Mouse (Mus musculus): ENCODE data around the gene Pcp4l1.
"Not testable (repeated sequence)": the region's sequence is repeated elsewhere in the genome, so short reads cannot be mapped to it uniquely, and the experiment has no call there.

The Pcp4l1 gene

GRCm38 (mm10) chr1:171195887-171196397 lies at the start of gene Pcp4l1:
Gene Pcp4l1, minus strand, starts transcription at chr1:171196268.
- peak; percentile 57 for DNase-seq

GRCm38 (mm10) chr1:171245353-171245752 lies 49.3 kb upstream of the Pcp4l1 start:
- DNase-seq = no peak

- DNase-seq = not testable (repeated sequence)
These were observed 45.9 kb upstream of the Pcp4l1 start for GRCm38 (mm10) chr1:171241952-171242351.

- no peak for DNase-seq
These were observed 44.8 kb upstream of the Pcp4l1 start for GRCm38 (mm10) chr1:171240911-171241310.

GRCm38 (mm10) chr1:171239992-171240744 lies 44.1 kb upstream of the Pcp4l1 start:
- no peak for DNase-seq

GRCm38 (mm10) chr1:171238463-171238862 lies 42.4 kb upstream of the Pcp4l1 start:
- DNase-seq = peak; percentile 68

- DNase-seq = no peak
These were observed 41.4 kb upstream of the Pcp4l1 start for GRCm38 (mm10) chr1:171237438-171237837.

- no peak for DNase-seq
These were observed 39.7 kb upstream of the Pcp4l1 start for GRCm38 (mm10) chr1:171235791-171236190.

GRCm38 (mm10) chr1:171234538-171234937 lies 38.5 kb upstream of the Pcp4l1 start:
- no peak for DNase-seq

- no peak for DNase-seq
These were observed 38.1 kb upstream of the Pcp4l1 start, which contains the start of gene Fcer1g for GRCm38 (mm10) chr1:171234126-171234525. Gene Fcer1g, minus strand, starts transcription at chr1:171234365.

GRCm38 (mm10) chr1:171232800-171233730 lies 37.0 kb upstream of the Pcp4l1 start:
- no peak for DNase-seq

GRCm38 (mm10) chr1:171232348-171232747 lies 36.3 kb upstream of the Pcp4l1 start:
- no peak for DNase-seq

- DNase-seq = no peak
These were observed 35.8 kb upstream of the Pcp4l1 start for GRCm38 (mm10) chr1:171231844-171232243.

- no peak for DNase-seq
These were observed 34.1 kb upstream of the Pcp4l1 start for GRCm38 (mm10) chr1:171230215-171230614.

- no peak for DNase-seq
These were observed 33.7 kb upstream of the Pcp4l1 start for GRCm38 (mm10) chr1:171229750-171230149.

- DNase-seq = no peak
These were observed 31.8 kb upstream of the Pcp4l1 start for GRCm38 (mm10) chr1:171227879-171228278.

GRCm38 (mm10) chr1:171226780-171227179 lies 30.7 kb upstream of the Pcp4l1 start:
- no peak for DNase-seq

GRCm38 (mm10) chr1:171224857-171225256 lies 28.8 kb upstream of the Pcp4l1 start, which contains the start of gene Apoa2:
Gene Apoa2, plus strand, starts transcription at chr1:171225054.
- DNase-seq = peak; percentile 62

- DNase-seq = peak; percentile 60
These were observed 27.7 kb upstream of the Pcp4l1 start for GRCm38 (mm10) chr1:171223796-171224195.

- DNase-seq = no peak
These were observed 27.1 kb upstream of the Pcp4l1 start for GRCm38 (mm10) chr1:171223168-171223567.

- peak; percentile 93 for DNase-seq
These were observed 26.4 kb upstream of the Pcp4l1 start, which contains the start of gene Tomm40l for GRCm38 (mm10) chr1:171222238-171223155. Gene Tomm40l, minus strand, starts transcription at chr1:171222514.
